Mouse (Mus musculus) stomach, postnatal 0 days (tissue): ENCODE measurements around the gene Fam213b. TPM values are rescaled to one million over a fixed set of nuclear protein-coding genes. Genes with fewer than 3 reads are reported as not detected.
A peak's percentile ranks its signal among the peaks of the same experiment; 100 is the strongest.

Source experiments
- ATAC-seq: fragments of 200-750 bp; cut with Nextera tagmentation; 2 replicates; pipeline ENCODE4 v1.8.0; 2017; ENCODE audit not compliant: low FRiP score, low TSS enrichment
- DNase-seq: peaks from one replicate; pipeline ENCODE4 v3.0.0-alpha.2; 2016; ENCODE audit warnings: low spot score
- H3K27ac ChIP-seq: fragments of 300-500 bp; sonication (generic); replicated peaks from 2 replicates; pipeline ENCODE4 v1.5.1; 2014; ENCODE audit warnings: mild to moderate bottlenecking, control low read depth
- H3K27me3 ChIP-seq: fragments of 300-500 bp; sonication (generic); 2 replicates; pipeline ENCODE4 v1.6.1; 2014; ENCODE audit warnings: low read length; ENCODE audit not compliant: control insufficient read depth, insufficient read depth
- H3K36me3 ChIP-seq: fragments of 300-500 bp; sonication (generic); 2 replicates; pipeline ENCODE4 v1.6.1; 2014; ENCODE audit warnings: low read length, mixed read lengths; ENCODE audit not compliant: control insufficient read depth, insufficient read depth
- H3K4me1 ChIP-seq: fragments of 300-500 bp; sonication (generic); replicated peaks from 2 replicates; pipeline ENCODE4 v1.6.1; 2014; ENCODE audit warnings: antibody characterized with exemption; ENCODE audit not compliant: control insufficient read depth, insufficient read depth
- H3K4me2 ChIP-seq: fragments of 300-500 bp; sonication (generic); replicated peaks from 2 replicates; pipeline ENCODE4 v1.6.1; 2014; ENCODE audit warnings: low read depth, mild to moderate bottlenecking, control low read depth, moderate library complexity
- H3K4me3 ChIP-seq: fragments of 300-500 bp; sonication (generic); 2 replicates; pipeline ENCODE4 v1.5.1; 2014; ENCODE audit warnings: low read depth, low read length, control low read depth
- H3K9ac ChIP-seq: fragments of 300-500 bp; sonication (generic); 2 replicates; pipeline ENCODE4 v1.6.1; 2014; ENCODE audit warnings: mild to moderate bottlenecking, low read length, control low read depth, mixed read lengths
- H3K9me3 ChIP-seq: fragments of 300-500 bp; sonication (generic); 2 replicates; pipeline ENCODE4 v1.6.1; 2016; ENCODE audit warnings: low read length; ENCODE audit not compliant: control insufficient read depth
- CTCF ChIP-seq: IDR thresholded peaks from 2 replicates; pipeline ENCODE4 v1.5.1; 2016; ENCODE audit warnings: antibody characterized with exemption, low read depth, mild to moderate bottlenecking, moderate library complexity
- EP300 ChIP-seq: optimal IDR thresholded peaks from 2 replicates; pipeline ENCODE3; 2016; ENCODE audit warnings: antibody characterized with exemption
- WGBS: fragments of 180-500 bp; shearing (Covaris S2); extraction: QIAGEN DNeasy Blood & Tissue Kit; methylation state at CpG from one replicate; pipeline ENCODE4 v1.1.7; 2014; 5-methylcytosine and 5-hydroxymethylcytosine counted together
- polyA plus RNA-seq: library from polyadenylated mRNA; unstranded; fragments of >200 nt; fragmentation: Nextera tagmentation; extraction: Ambion mirVana; gene quantifications from 2 replicates; pipeline ENCODE4 v1.2.1, GENCODE M21; 2015

Gene Fam213b
- polyA plus RNA-seq, 1 experiment from 2014 or later = 62.1 TPM

- no peaks in the 10 kb centered on the region for H3K4me1 ChIP-seq
- TF ChIP-seq CTCF (no peak), EP300 (no peak)
- H3K9ac ChIP-seq = no peak overlapping the region
- no peaks in the 10 kb centered on the region for H3K27me3 ChIP-seq
- no peak overlapping the region for H3K4me3 ChIP-seq
- no peak overlapping the region for H3K4me2 ChIP-seq
- no peak for ATAC-seq
- H3K27ac ChIP-seq = no peak overlapping the region
- WGBS = 75% methylated on average over 2 of the region's 2 CpGs
- H3K36me3 ChIP-seq = no peaks in the 10 kb centered on the region
- no peak for DNase-seq
- H3K9me3 ChIP-seq = no peaks in the 10 kb centered on the region
These were observed 35.9 kb upstream of the Fam213b start for GRCm38 (mm10) chr4:154934800-154935199.

DNA sequence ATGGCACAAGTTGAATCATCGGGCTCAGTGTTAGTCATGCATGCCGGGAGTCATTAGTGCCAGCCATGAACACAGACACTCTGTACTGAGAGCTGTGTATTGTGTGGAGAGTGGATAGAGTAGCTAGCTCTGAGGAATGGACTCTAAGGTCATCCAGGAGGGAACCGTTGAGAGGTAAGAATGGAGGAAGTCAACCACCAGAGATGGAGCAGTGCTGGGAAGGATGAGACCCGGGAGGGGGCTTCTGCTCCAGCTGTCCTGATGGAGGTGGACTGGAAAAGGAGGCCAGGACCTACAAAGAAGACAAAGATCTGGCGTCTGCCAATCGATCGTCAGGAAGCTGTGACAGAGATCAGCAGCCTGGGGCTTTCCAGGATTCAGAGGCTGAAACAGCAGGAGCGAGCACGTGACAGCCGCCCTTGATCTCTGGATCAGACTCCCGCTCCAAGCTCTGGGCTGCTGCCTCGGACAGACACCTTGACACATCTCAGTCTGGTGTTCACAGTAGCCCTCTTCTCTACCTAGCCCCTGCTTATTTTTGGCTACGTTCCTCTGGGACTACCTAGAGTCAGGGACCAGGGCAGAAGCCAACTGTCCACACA is 34.5 kb upstream of the Fam213b start:
- ATAC-seq (no peak), DNase-seq (no peak)
- Histone ChIP-seq H3K27me3 (no peaks in the 10 kb centered on the region), H3K36me3 (no peaks in the 10 kb centered on the region), H3K9me3 (no peaks in the 10 kb centered on the region), H3K9ac (no peak overlapping the region), H3K4me2 (no peak overlapping the region), H3K27ac (no peak overlapping the region), H3K4me1 (no peaks in the 10 kb centered on the region), H3K4me3 (no peak overlapping the region)
- no peak for TF ChIP-seq EP300
- TF ChIP-seq CTCF = no peak
- WGBS = 57% methylated on average over 13 of the region's 13 CpGs

GRCm38 (mm10) chr4:154929088-154929660 is 30.2 kb upstream of the Fam213b start:
- H3K9ac ChIP-seq = no peak overlapping the region
- H3K36me3 ChIP-seq = no peaks in the 10 kb centered on the region
- H3K4me1 ChIP-seq = peaks cover 3% of the 10 kb centered on the region; the same call in 1 of the 2 replicates
- no peaks in the 10 kb centered on the region for H3K27me3 ChIP-seq
- H3K4me3 ChIP-seq = no peak overlapping the region
- 71% methylated on average over 12 of the region's 12 CpGs for WGBS
- no peak for TF ChIP-seq EP300
- TF ChIP-seq CTCF = no peak
- H3K4me2 ChIP-seq = no peak overlapping the region
- ATAC-seq (no peak), DNase-seq (no peak)
- H3K9me3 ChIP-seq = no peaks in the 10 kb centered on the region
- no peak overlapping the region; the same call in 1 of the 2 replicates for H3K27ac ChIP-seq

GRCm38 (mm10) chr4:154928395-154929087 is 29.6 kb upstream of the Fam213b start, which contains the start of gene Tnfrsf14:
Tnfrsf14 (minus strand) TSS chr4:154928563.
- DNase-seq (no peak), ATAC-seq (0 out of 2 replicates have a peak, but pooled peaks have one; percentile 27)
- 30% methylated on average over 12 of the region's 12 CpGs for WGBS
- Histone ChIP-seq H3K4me1 (peaks cover 3% of the 10 kb centered on the region; the same call in 1 of the 2 replicates), H3K9me3 (no peaks in the 10 kb centered on the region), H3K4me2 (peak within 1 kb of the TSS; percentile 62), H3K4me3 (peak within 1 kb of the TSS; percentile 38), H3K27ac (peak within 1 kb of the TSS; percentile 71), H3K27me3 (no peaks in the 10 kb centered on the region), H3K36me3 (no peaks in the 10 kb centered on the region), H3K9ac (peak within 1 kb of the TSS; percentile 55)
- TF ChIP-seq CTCF (no peak), EP300 (no peak)

GRCm38 (mm10) chr4:154927899-154928337 is 29.0 kb upstream of the Fam213b start:
- TF ChIP-seq CTCF = no peak
- no peak for TF ChIP-seq EP300
- peak; percentile 67 for DNase-seq
- H3K4me2 ChIP-seq = peak overlapping the region; percentile 62
- H3K9ac ChIP-seq = peak overlapping the region; percentile 55
- H3K4me3 ChIP-seq = peak overlapping the region; percentile 38
- H3K27me3 ChIP-seq = no peaks in the 10 kb centered on the region
- H3K36me3 ChIP-seq = no peaks in the 10 kb centered on the region
- WGBS = 14% methylated on average over 5 of the region's 5 CpGs
- no peaks in the 10 kb centered on the region for H3K9me3 ChIP-seq
- H3K4me1 ChIP-seq = peaks cover 3% of the 10 kb centered on the region; the same call in 1 of the 2 replicates
- ATAC-seq = peak; percentile 71
- peak overlapping the region; percentile 71 for H3K27ac ChIP-seq
